Mouse (Mus musculus) ES-Bruce4 (cell line): ENCODE results near the gene Mfap1a. TPM values are rescaled to one million over a fixed set of nuclear protein-coding genes. Genes with fewer than 3 reads are reported as not detected.
A peak's percentile ranks its signal among the peaks of the same experiment; 100 is the strongest.

Source experiments
- H3K27ac ChIP-seq: 2 replicates; pipeline ENCODE4 v1.5.1; 2012; ENCODE audit warnings: low read length, inconsistent platforms; ENCODE audit not compliant: insufficient read depth
- H3K27me3 ChIP-seq: 2 replicates; pipeline ENCODE4 v1.6.1; 2012; ENCODE audit warnings: mild to moderate bottlenecking, low read length, inconsistent platforms; ENCODE audit not compliant: control insufficient read depth, poor library complexity, insufficient read depth, severe bottlenecking
- H3K36me3 ChIP-seq: 2 replicates; pipeline ENCODE4 v1.6.1; 2012; ENCODE audit warnings: inconsistent platforms, mild to moderate bottlenecking, low read length, moderate library complexity; ENCODE audit not compliant: control insufficient read depth, poor library complexity, insufficient read depth, severe bottlenecking
- H3K4me1 ChIP-seq: one replicate; pipeline ENCODE4 v1.8.1; 2011; ENCODE audit warnings: low read length; ENCODE audit not compliant: control insufficient read depth, insufficient read depth
- H3K4me3 ChIP-seq: 2 replicates; pipeline ENCODE4 v1.5.1; 2011; ENCODE audit warnings: low read depth, mild to moderate bottlenecking, low read length
- H3K9ac ChIP-seq: 2 replicates; pipeline ENCODE4 v1.6.1; 2012; ENCODE audit warnings: low read depth, mild to moderate bottlenecking, inconsistent platforms; ENCODE audit not compliant: poor library complexity, severe bottlenecking
- H3K9me3 ChIP-seq: replicated peaks from 2 replicates; pipeline ENCODE4 v1.6.1; 2012; ENCODE audit warnings: mild to moderate bottlenecking, low read length, inconsistent platforms; ENCODE audit not compliant: control insufficient read depth, poor library complexity, insufficient read depth, severe bottlenecking
- CTCF ChIP-seq: IDR thresholded peaks from one replicate; pipeline ENCODE4 v1.8.1; 2011; ENCODE audit warnings: low read depth, low read length
- EP300 ChIP-seq: IDR thresholded peaks from 2 replicates; pipeline ENCODE4 v1.6.1; 2011; ENCODE audit warnings: low read depth, low read length; ENCODE audit not compliant: insufficient read depth
- POLR2A ChIP-seq: IDR thresholded peaks from one replicate; pipeline ENCODE4 v1.8.1; 2011; ENCODE audit warnings: low read length; ENCODE audit not compliant: insufficient read depth
- polyA plus RNA-seq: library from polyadenylated mRNA; stranded (reverse); fragments of >200 nt; gene quantifications from 2 replicates; pipeline ENCODE4 v1.2.4, GENCODE M21; 2011; ENCODE audit warnings: low read depth; ENCODE audit not compliant: missing spikeins, insufficient read depth, insufficient read length

The Mfap1a gene
- polyA plus RNA-seq, 1 experiment = 22.0 TPM

GRCm38 (mm10) chr2:121460071-121460470, 46.4 kb downstream of the Mfap1a start:
- Histone ChIP-seq H3K9me3 (no peaks in the 10 kb centered on the region), H3K36me3 (peaks cover 15% of the 10 kb centered on the region), H3K4me1 (no peaks in the 10 kb centered on the region), H3K27me3 (no peaks in the 10 kb centered on the region), H3K4me3 (no peak overlapping the region), H3K27ac (no peak overlapping the region), H3K9ac (no peak overlapping the region)
- TF ChIP-seq EP300 (no peak), POLR2A (no peak), CTCF (no peak)

- peak within 1 kb of the TSS; percentile 72 for H3K9ac ChIP-seq
- no peaks in the 10 kb centered on the region for H3K9me3 ChIP-seq
- peak within 1 kb of the TSS; percentile 90 for H3K4me3 ChIP-seq
- peaks cover 2% of the 10 kb centered on the region for H3K4me1 ChIP-seq
- TF ChIP-seq CTCF (no peak), POLR2A (peak; percentile 58), EP300 (no peak)
- H3K27me3 ChIP-seq = no peaks in the 10 kb centered on the region
- H3K27ac ChIP-seq = peak within 1 kb of the TSS; percentile 44
- H3K36me3 ChIP-seq = peaks cover 26% of the 10 kb centered on the region
These were observed 49.5 kb downstream of the Mfap1a start, which contains the start of gene Serinc4 for GRCm38 (mm10) chr2:121456692-121457642. TSS of gene Serinc4 (minus strand) at chr2:121456781.

GRCm38 (mm10) chr2:121455534-121455933, 50.9 kb downstream of the Mfap1a start:
- Histone ChIP-seq H3K27me3 (no peaks in the 10 kb centered on the region), H3K4me3 (no peak overlapping the region), H3K36me3 (peaks cover 31% of the 10 kb centered on the region), H3K4me1 (peaks cover 2% of the 10 kb centered on the region), H3K9me3 (no peaks in the 10 kb centered on the region), H3K27ac (no peak overlapping the region), H3K9ac (no peak overlapping the region)
- TF ChIP-seq EP300 (no peak), POLR2A (no peak), CTCF (no peak)

- no peak overlapping the region for H3K9ac ChIP-seq
- no peak overlapping the region for H3K4me3 ChIP-seq
- H3K27ac ChIP-seq = no peak overlapping the region
- H3K27me3 ChIP-seq = no peaks in the 10 kb centered on the region
- H3K36me3 ChIP-seq = peaks cover 30% of the 10 kb centered on the region
- H3K4me1 ChIP-seq = peaks cover 2% of the 10 kb centered on the region
- no peaks in the 10 kb centered on the region for H3K9me3 ChIP-seq
- TF ChIP-seq EP300 (no peak), CTCF (no peak), POLR2A (no peak)
These were observed 52.5 kb downstream of the Mfap1a start for GRCm38 (mm10) chr2:121453917-121454316.

- Histone ChIP-seq H3K9me3 (no peaks in the 10 kb centered on the region), H3K27me3 (no peaks in the 10 kb centered on the region), H3K36me3 (peaks cover 22% of the 10 kb centered on the region), H3K4me1 (peaks cover 2% of the 10 kb centered on the region), H3K27ac (no peak within 1 kb of the TSS), H3K4me3 (no peak within 1 kb of the TSS), H3K9ac (no peak within 1 kb of the TSS)
- TF ChIP-seq POLR2A = no peak
- no peak for TF ChIP-seq EP300
- no peak for TF ChIP-seq CTCF
These were observed 53.5 kb downstream of the Mfap1a start, which contains the start of gene Hypk for GRCm38 (mm10) chr2:121452990-121453389. TSS of gene Hypk (plus strand) at chr2:121453290.

- Histone ChIP-seq H3K9ac (no peak overlapping the region), H3K4me1 (peaks cover 2% of the 10 kb centered on the region), H3K27ac (no peak overlapping the region), H3K27me3 (no peaks in the 10 kb centered on the region), H3K4me3 (no peak overlapping the region), H3K36me3 (peaks cover 22% of the 10 kb centered on the region), H3K9me3 (no peaks in the 10 kb centered on the region)
- TF ChIP-seq EP300 (no peak), CTCF (no peak), POLR2A (no peak)
These were observed 54.1 kb downstream of the Mfap1a start for GRCm38 (mm10) chr2:121452361-121452760.
